Mouse (Mus musculus) hindbrain, embryonic 13.5 days (tissue): ENCODE data around the gene 1700012B09Rik. TPM values are rescaled to one million over a fixed set of nuclear protein-coding genes. Genes with fewer than 3 reads are reported as not detected.

ENCODE experiments used
- ATAC-seq: fragments of 200-750 bp; cut with Nextera tagmentation; 2 replicates; pipeline ENCODE4 v1.8.0; 2017; ENCODE audit warnings: moderate TSS enrichment; ENCODE audit not compliant: low FRiP score
- H3K27ac ChIP-seq: fragments of 300-500 bp; sonication (generic); 2 replicates; pipeline ENCODE4 v1.5.1; 2015; ENCODE audit warnings: inconsistent platforms, mild to moderate bottlenecking, moderate library complexity
- H3K27me3 ChIP-seq: fragments of 300-500 bp; sonication (generic); 2 replicates; pipeline ENCODE4 v1.6.1; 2015; ENCODE audit warnings: mild to moderate bottlenecking, inconsistent platforms
- H3K36me3 ChIP-seq: fragments of 300-500 bp; sonication (generic); 2 replicates; pipeline ENCODE4 v1.6.1; 2015; ENCODE audit warnings: mild to moderate bottlenecking, inconsistent platforms
- H3K4me1 ChIP-seq: fragments of 300-500 bp; sonication (generic); replicated peaks from 2 replicates; pipeline ENCODE4 v1.6.1; 2015; ENCODE audit warnings: inconsistent platforms
- H3K4me2 ChIP-seq: fragments of 300-500 bp; sonication (generic); 2 replicates; pipeline ENCODE4 v1.6.1; 2015; ENCODE audit warnings: inconsistent platforms, mild to moderate bottlenecking, moderate library complexity
- H3K4me3 ChIP-seq: fragments of 300-500 bp; sonication (generic); 2 replicates; pipeline ENCODE4 v1.5.1; 2015; ENCODE audit warnings: mild to moderate bottlenecking, inconsistent platforms
- H3K9ac ChIP-seq: fragments of 300-500 bp; sonication (generic); 2 replicates; pipeline ENCODE4 v1.6.1; 2015; ENCODE audit warnings: mild to moderate bottlenecking, inconsistent platforms
- H3K9me3 ChIP-seq: fragments of 300-500 bp; sonication (generic); 2 replicates; pipeline ENCODE4 v1.6.1; 2016; ENCODE audit warnings: inconsistent platforms
- WGBS: fragments of 180-500 bp; shearing (Covaris S2); methylation state at CpG from one replicate; pipeline ENCODE4 v1.1.7; 2015; 5-methylcytosine and 5-hydroxymethylcytosine counted together
- polyA plus RNA-seq: library from polyadenylated mRNA; unstranded; fragments of >200 nt; fragmentation: Nextera tagmentation; extraction: Ambion mirVana; gene quantifications from 2 replicates; pipeline ENCODE4 v1.2.1, GENCODE M21; 2015

The 1700012B09Rik gene
- polyA plus RNA-seq, 1 experiment from 2014 or later: 6.3 TPM

- Histone ChIP-seq H3K27ac (no peak overlapping the region), H3K4me2 (no peak overlapping the region), H3K4me3 (no peak overlapping the region), H3K4me1 (no peaks in the 10 kb centered on the region), H3K27me3 (peaks cover 60% of the 10 kb centered on the region), H3K9ac (no peak overlapping the region), H3K36me3 (no peaks in the 10 kb centered on the region), H3K9me3 (no peaks in the 10 kb centered on the region)
- no peak for ATAC-seq
- WGBS: 80% methylated on average over 5 of the region's 5 CpGs
Measured at GRCm38 (mm10) chr9:14724755-14725420, 45.9 kb downstream of the 1700012B09Rik start.

- WGBS: 76% methylated on average over 5 of the region's 5 CpGs
- no peak for ATAC-seq
Measured at GRCm38 (mm10) chr9:14721610-14722009, 49.2 kb downstream of the 1700012B09Rik start.

GRCm38 (mm10) chr9:14720384-14720783 lies 50.4 kb downstream of the 1700012B09Rik start:
- H3K9me3 ChIP-seq: no peaks in the 10 kb centered on the region
- 55% methylated on average over 2 of the region's 2 CpGs for WGBS
- ATAC-seq: no peak
- H3K27me3 ChIP-seq: peaks cover 48% of the 10 kb centered on the region
- no peak overlapping the region for H3K4me3 ChIP-seq
- no peak overlapping the region for H3K27ac ChIP-seq
- H3K4me1 ChIP-seq: no peaks in the 10 kb centered on the region; the same call in 1 of the 2 replicates
- H3K9ac ChIP-seq: no peak overlapping the region
- no peak overlapping the region for H3K4me2 ChIP-seq
- H3K36me3 ChIP-seq: no peaks in the 10 kb centered on the region

More at GRCm38 (mm10) chr9:14721610-14722009, 49.2 kb downstream of the 1700012B09Rik start:
- Histone ChIP-seq H3K9me3 (no peaks in the 10 kb centered on the region), H3K4me2 (no peak overlapping the region), H3K36me3 (no peaks in the 10 kb centered on the region), H3K4me1 (no peaks in the 10 kb centered on the region; the same call in 1 of the 2 replicates), H3K27ac (no peak overlapping the region), H3K9ac (no peak overlapping the region), H3K4me3 (no peak overlapping the region), H3K27me3 (peaks cover 60% of the 10 kb centered on the region)

- Histone ChIP-seq H3K9ac (no peak overlapping the region), H3K36me3 (no peaks in the 10 kb centered on the region), H3K27me3 (peaks cover 31% of the 10 kb centered on the region), H3K4me3 (no peak overlapping the region), H3K4me1 (no peaks in the 10 kb centered on the region; the same call in 1 of the 2 replicates), H3K4me2 (no peak overlapping the region), H3K27ac (no peak overlapping the region), H3K9me3 (no peaks in the 10 kb centered on the region)
- no peak for ATAC-seq
Measured at GRCm38 (mm10) chr9:14718332-14718691, 52.5 kb downstream of the 1700012B09Rik start.

- H3K4me1 ChIP-seq: no peaks in the 10 kb centered on the region; the same call in 1 of the 2 replicates
- 63% methylated on average over 14 of the region's 14 CpGs for WGBS
- H3K27ac ChIP-seq: no peak overlapping the region
- no peaks in the 10 kb centered on the region for H3K9me3 ChIP-seq
- no peak overlapping the region for H3K4me3 ChIP-seq
- H3K27me3 ChIP-seq: peaks cover 31% of the 10 kb centered on the region
- H3K4me2 ChIP-seq: no peak overlapping the region
- H3K36me3 ChIP-seq: no peaks in the 10 kb centered on the region
- ATAC-seq: no peak; the same call in 1 of the 2 replicates
- no peak overlapping the region for H3K9ac ChIP-seq
Measured at GRCm38 (mm10) chr9:14717689-14718331, 53.0 kb downstream of the 1700012B09Rik start.

GRCm38 (mm10) chr9:14715258-14715657 lies 55.6 kb downstream of the 1700012B09Rik start:
- H3K4me1 ChIP-seq: no peaks in the 10 kb centered on the region; the same call in 1 of the 2 replicates
- peaks cover 9% of the 10 kb centered on the region; the same call in 1 of the 2 replicates for H3K27me3 ChIP-seq
- 87% methylated on average over 15 of the region's 15 CpGs for WGBS
- H3K4me2 ChIP-seq: no peak overlapping the region
- no peak overlapping the region for H3K27ac ChIP-seq
- no peaks in the 10 kb centered on the region for H3K9me3 ChIP-seq
- no peak for ATAC-seq
- H3K9ac ChIP-seq: no peak overlapping the region
- no peaks in the 10 kb centered on the region for H3K36me3 ChIP-seq
- H3K4me3 ChIP-seq: no peak overlapping the region

- ATAC-seq: no peak
- WGBS: 92% methylated on average over 3 of the region's 3 CpGs
- Histone ChIP-seq H3K9me3 (no peaks in the 10 kb centered on the region), H3K27me3 (no peaks in the 10 kb centered on the region), H3K4me3 (no peak overlapping the region), H3K36me3 (no peaks in the 10 kb centered on the region), H3K9ac (no peak overlapping the region), H3K4me1 (no peaks in the 10 kb centered on the region), H3K27ac (no peak overlapping the region), H3K4me2 (no peak overlapping the region)
Measured at GRCm38 (mm10) chr9:14710910-14711309, 59.9 kb downstream of the 1700012B09Rik start.

Other genes starting within 250 kb of the 1700012B09Rik start
- gene Amotl1, start 126.0 kb downstream of the 1700012B09Rik start, polyA plus RNA-seq: 8.8 and 10.4 TPM in 2 replicates
- 0.30 and 0.48 TPM in 2 replicates for gene Piwil4, start 30.3 kb downstream of the 1700012B09Rik start, polyA plus RNA-seq
- 1.2 and 1.3 TPM in 2 replicates for gene Fut4, start 18.6 kb downstream of the 1700012B09Rik start, polyA plus RNA-seq
- gene Mre11a, start 13.6 kb upstream of the 1700012B09Rik start, polyA plus RNA-seq: 11.9 and 15.5 TPM in 2 replicates
- gene Ankrd49, start 13.8 kb upstream of the 1700012B09Rik start, polyA plus RNA-seq: 35.6 and 35.7 TPM in 2 replicates
- gene Gpr83, start 89.2 kb upstream of the 1700012B09Rik start, polyA plus RNA-seq: 0.70 and 1.1 TPM in 2 replicates
- gene Izumo1r, start 132.9 kb upstream of the 1700012B09Rik start, polyA plus RNA-seq: not detected in 2 replicates